Mouse (Mus musculus) embryonic facial prominence, embryonic 14.5 days (tissue): ENCODE data around the gene Otc. TPM values are rescaled to one million over a fixed set of nuclear protein-coding genes. Genes with fewer than 3 reads are reported as not detected.
A peak's percentile ranks its signal among the peaks of the same experiment; 100 is the strongest.

ENCODE experiments used
- ATAC-seq: fragments of 200-750 bp; cut with Nextera tagmentation; 2 replicates; pipeline ENCODE4 v1.8.0; 2017; ENCODE audit warnings: low read depth, moderate number of reproducible peaks, moderate TSS enrichment
- DNase-seq: peaks from one replicate; pipeline ENCODE4 v3.0.0-alpha.2; 2015; ENCODE audit warnings: low spot score
- H3K27ac ChIP-seq: fragments of 300-500 bp; sonication (generic); replicated peaks from 2 replicates; pipeline ENCODE4 v1.5.1; 2014; ENCODE audit warnings: low read depth, mild to moderate bottlenecking, low read length, moderate library complexity
- H3K27me3 ChIP-seq: fragments of 300-500 bp; sonication (generic); replicated peaks from 2 replicates; pipeline ENCODE4 v1.6.1; 2014; ENCODE audit warnings: low read length; ENCODE audit not compliant: control insufficient read depth, insufficient read depth
- H3K36me3 ChIP-seq: fragments of 300-500 bp; sonication (generic); 2 replicates; pipeline ENCODE4 v1.6.1; 2014; ENCODE audit warnings: low read length, mixed read lengths; ENCODE audit not compliant: control insufficient read depth, insufficient read depth
- H3K4me1 ChIP-seq: fragments of 300-500 bp; sonication (generic); 2 replicates; pipeline ENCODE4 v1.6.1; 2014; ENCODE audit warnings: antibody characterized with exemption, low read length; ENCODE audit not compliant: control insufficient read depth, insufficient read depth
- H3K4me2 ChIP-seq: fragments of 300-500 bp; sonication (generic); 2 replicates; pipeline ENCODE4 v1.6.1; 2014; ENCODE audit warnings: low read depth, mild to moderate bottlenecking, low read length, moderate library complexity, mixed read lengths
- H3K4me3 ChIP-seq: fragments of 300-500 bp; sonication (generic); 2 replicates; pipeline ENCODE4 v1.5.1; 2014; ENCODE audit warnings: low read depth, mild to moderate bottlenecking, low read length
- H3K9ac ChIP-seq: fragments of 300-500 bp; sonication (generic); 2 replicates; pipeline ENCODE4 v1.6.1; 2014; ENCODE audit warnings: low read depth, mild to moderate bottlenecking, low read length, moderate library complexity, mixed read lengths
- H3K9me3 ChIP-seq: fragments of 300-500 bp; sonication (generic); 2 replicates; pipeline ENCODE4 v1.6.1; 2016; ENCODE audit warnings: low read length; ENCODE audit not compliant: control insufficient read depth
- WGBS: fragments of 180-500 bp; shearing (Covaris S2); extraction: QIAGEN DNeasy Blood & Tissue Kit; methylation state at CpG from one replicate; pipeline ENCODE4 v1.1.7; 2014; 5-methylcytosine and 5-hydroxymethylcytosine counted together
- polyA plus RNA-seq: library from polyadenylated mRNA; unstranded; fragments of >200 nt; fragmentation: Nextera tagmentation; extraction: Ambion mirVana; gene quantifications from 2 replicates; pipeline ENCODE4 v1.2.1, GENCODE M21; 2014

Otc gene
- polyA plus RNA-seq, 1 experiment from 2014 or later = not detected

DNA sequence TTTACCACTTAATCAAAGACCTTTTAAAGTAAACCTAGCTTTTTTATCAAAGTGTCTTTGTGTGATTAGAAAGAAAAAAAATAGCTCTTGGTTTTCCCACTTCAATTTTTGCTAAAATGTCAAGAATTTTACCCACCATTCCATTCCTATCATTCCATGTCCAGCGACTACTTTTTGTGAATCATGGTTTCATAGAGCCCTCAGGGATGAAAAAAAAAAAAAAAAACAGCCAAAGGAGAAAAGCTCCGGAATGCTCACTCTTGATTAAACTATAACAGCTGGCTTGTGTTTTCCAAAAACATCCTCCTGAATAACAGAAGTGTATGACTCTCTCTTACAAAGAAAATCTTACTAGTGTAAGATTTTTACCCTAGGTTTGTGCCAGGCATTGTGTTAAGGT lies 84.7 kb downstream of the Otc start:
- H3K27ac ChIP-seq = no peak overlapping the region
- no peak overlapping the region for H3K9ac ChIP-seq
- H3K4me1 ChIP-seq = no peaks in the 10 kb centered on the region
- H3K4me3 ChIP-seq = no peak overlapping the region
- DNase-seq (peak; percentile 1), ATAC-seq (no peak)
- no peaks in the 10 kb centered on the region for H3K9me3 ChIP-seq
- H3K27me3 ChIP-seq = no peaks in the 10 kb centered on the region
- H3K36me3 ChIP-seq = no peaks in the 10 kb centered on the region
- no peak overlapping the region for H3K4me2 ChIP-seq
- WGBS = 25% methylated on average over 2 of the region's 2 CpGs

DNA sequence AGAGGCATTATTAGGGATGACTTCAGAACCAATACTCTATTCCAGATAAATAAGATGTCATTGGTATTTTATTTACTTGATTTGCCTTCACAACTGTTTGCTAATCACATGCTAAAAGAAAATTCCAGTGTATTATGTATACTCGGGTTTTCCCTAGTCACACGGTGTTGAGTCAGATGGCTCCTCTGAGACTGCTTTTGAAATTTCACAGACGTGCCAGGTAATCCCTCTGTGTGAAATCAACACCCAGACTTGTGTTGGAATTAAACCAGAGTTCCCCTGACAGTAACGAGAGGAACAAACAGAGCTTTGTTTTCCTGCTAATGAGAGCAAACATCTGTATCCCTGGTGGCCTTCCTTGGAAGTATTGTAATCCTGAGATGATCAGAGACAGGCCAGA lies 103.8 kb downstream of the Otc start:
- Histone ChIP-seq H3K9ac (no peak overlapping the region), H3K27me3 (no peaks in the 10 kb centered on the region), H3K36me3 (no peaks in the 10 kb centered on the region), H3K4me1 (no peaks in the 10 kb centered on the region), H3K4me2 (no peak overlapping the region), H3K4me3 (no peak overlapping the region), H3K9me3 (no peaks in the 10 kb centered on the region), H3K27ac (no peak overlapping the region)
- 40% methylated on average over 4 of the region's 4 CpGs for whole genome bisulfite sequencing
- DNase-seq = peak; percentile 4
- peak; percentile 63; the same call in 1 of the 2 replicates for ATAC-seq

Other genes starting within 250 kb of the Otc start
- 84.8 and 85.3 TPM in 2 replicates for gene Srpx, start 134.6 kb upstream of the Otc start, polyA plus RNA-seq
- 11.1 and 11.3 TPM in 2 replicates for gene Rpgr, start 35.4 kb upstream of the Otc start, polyA plus RNA-seq
- gene Tspan7, start 232.9 kb downstream of the Otc start, polyA plus RNA-seq = 97.5 TPM in 2 replicates